Mouse (Mus musculus) cerebellum, adult 2 months (tissue): ENCODE measurements around the gene Eno3.

ENCODE experiments used
- CTCF ChIP-seq: fragments of 200-500 bp; IDR thresholded peaks from 2 replicates; pipeline ENCODE4 v1.5.1; 2011; ENCODE audit warnings: low read depth, mild to moderate bottlenecking, control low read depth, low read length, moderate library complexity, borderline replicate concordance; ENCODE audit not compliant: insufficient read depth
- POLR2A ChIP-seq: fragments of 200-500 bp; IDR thresholded peaks from 2 replicates; pipeline ENCODE4 v1.6.1; 2011; ENCODE audit warnings: low read length, control low read depth, borderline replicate concordance; ENCODE audit not compliant: insufficient read depth

GRCm38 (mm10) chr11:70689578-70689977 is 32.6 kb downstream of the Eno3 start:
- TF ChIP-seq CTCF (no peak), POLR2A (no peak)
